Mouse (Mus musculus) stomach, embryonic 15.5 days (tissue): ENCODE measurements around the gene Mgll. TPM values are rescaled to one million over a fixed set of nuclear protein-coding genes. Genes with fewer than 3 reads are reported as not detected.

Source experiments
- ATAC-seq: fragments of 200-750 bp; cut with Nextera tagmentation; 2 replicates; pipeline ENCODE4 v1.8.0; 2017; ENCODE audit warnings: low read depth, moderate number of reproducible peaks, moderate TSS enrichment; ENCODE audit not compliant: insufficient read depth, low FRiP score
- H3K27ac ChIP-seq: fragments of 300-500 bp; sonication (generic); 2 replicates; pipeline ENCODE4 v1.5.1; 2015; ENCODE audit warnings: mild to moderate bottlenecking, inconsistent platforms
- H3K27me3 ChIP-seq: fragments of 300-500 bp; sonication (generic); replicated peaks from 2 replicates; pipeline ENCODE4 v1.6.1; 2015; ENCODE audit warnings: inconsistent platforms
- H3K36me3 ChIP-seq: fragments of 300-500 bp; sonication (generic); 2 replicates; pipeline ENCODE4 v1.6.1; 2015; ENCODE audit warnings: inconsistent platforms
- H3K4me1 ChIP-seq: fragments of 300-500 bp; sonication (generic); 2 replicates; pipeline ENCODE4 v1.6.1; 2015; ENCODE audit warnings: inconsistent platforms
- H3K4me2 ChIP-seq: fragments of 300-500 bp; sonication (generic); 2 replicates; pipeline ENCODE4 v1.6.1; 2015; ENCODE audit warnings: mild to moderate bottlenecking, inconsistent platforms
- H3K4me3 ChIP-seq: fragments of 300-500 bp; sonication (generic); replicated peaks from 2 replicates; pipeline ENCODE4 v1.5.1; 2015; ENCODE audit warnings: inconsistent platforms
- H3K9ac ChIP-seq: fragments of 300-500 bp; sonication (generic); 2 replicates; pipeline ENCODE4 v1.6.1; 2015; ENCODE audit warnings: inconsistent platforms
- H3K9me3 ChIP-seq: fragments of 300-500 bp; sonication (generic); 2 replicates; pipeline ENCODE4 v1.6.1; 2016; ENCODE audit warnings: inconsistent platforms
- WGBS: fragments of 180-500 bp; shearing (Covaris S2); methylation state at CpG from one replicate; pipeline ENCODE4 v1.1.7; 2015; 5-methylcytosine and 5-hydroxymethylcytosine counted together
- polyA plus RNA-seq: library from polyadenylated mRNA; unstranded; fragments of >200 nt; fragmentation: Nextera tagmentation; extraction: Ambion mirVana; gene quantifications from 2 replicates; pipeline ENCODE4 v1.2.1, GENCODE M21; 2015

The Mgll gene
- polyA plus RNA-seq, 1 experiment from 2014 or later: 109 TPM

DNA sequence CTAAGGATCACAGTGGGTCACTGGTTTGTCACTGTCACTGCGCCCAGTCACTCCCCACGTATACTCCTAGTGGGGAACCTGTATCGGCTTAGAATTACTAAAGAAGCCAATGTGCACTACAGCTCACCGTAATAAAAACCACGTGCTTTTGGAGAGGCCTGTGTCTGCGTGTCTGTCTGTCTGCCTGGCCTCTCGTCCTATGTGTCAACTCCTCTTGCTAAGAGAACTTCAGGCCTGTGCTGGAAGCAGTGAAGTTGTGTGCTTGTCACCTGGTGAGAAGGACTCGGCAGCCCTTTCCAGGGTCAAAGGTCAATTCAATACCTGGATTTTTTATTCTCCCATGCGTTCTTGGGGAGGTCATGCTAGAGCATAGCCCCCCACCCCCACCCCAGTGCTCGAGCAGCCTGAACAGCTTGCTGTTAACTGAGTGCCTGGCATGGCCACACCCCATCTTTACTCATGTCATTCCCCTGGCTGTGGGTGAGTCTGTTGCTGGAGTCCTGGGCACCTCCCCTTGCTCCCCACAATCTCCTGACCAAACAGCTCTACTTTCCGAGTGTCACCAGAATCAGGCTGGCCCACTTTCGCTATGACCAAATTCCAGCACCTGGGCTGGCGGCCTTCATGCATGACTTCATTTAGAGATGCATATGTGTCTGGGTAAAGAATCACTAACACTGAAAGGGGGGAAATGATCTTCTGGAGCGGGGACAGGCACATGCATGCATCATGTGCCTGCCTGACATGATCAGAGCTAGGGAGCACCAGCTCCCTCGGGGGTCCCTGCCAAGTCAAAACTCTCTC is 104.2 kb downstream of the Mgll start:
- Histone ChIP-seq H3K27ac (no peak overlapping the region), H3K4me2 (no peak overlapping the region), H3K36me3 (no peaks in the 10 kb centered on the region), H3K27me3 (no peaks in the 10 kb centered on the region), H3K9me3 (no peaks in the 10 kb centered on the region), H3K4me1 (0 out of 2 replicates have a peak, but pooled peaks cover 5% of the 10 kb centered on the region), H3K4me3 (no peak overlapping the region), H3K9ac (no peak overlapping the region)
- WGBS: 67% methylated on average over 15 of the region's 15 CpGs
- no peak for ATAC-seq

DNA sequence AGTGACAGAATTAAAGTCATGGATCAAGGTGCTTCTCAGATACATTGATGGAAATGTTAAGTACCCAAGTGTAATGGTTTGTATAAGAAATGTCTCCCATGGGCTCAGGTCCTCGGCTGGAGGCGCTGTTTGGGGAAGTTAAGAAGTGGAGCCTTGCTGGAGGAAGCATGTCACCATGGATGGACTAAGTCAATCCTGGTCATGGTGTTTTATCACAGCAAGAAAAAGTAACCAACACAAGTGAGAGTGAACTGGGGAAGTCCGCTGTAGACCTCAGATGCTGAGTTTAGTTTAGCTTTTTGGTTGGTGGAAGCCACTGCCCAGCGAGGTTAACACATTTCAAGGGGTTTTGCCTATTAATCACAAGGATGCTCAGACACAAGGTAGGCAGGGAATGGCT is 105.4 kb downstream of the Mgll start:
- no peak overlapping the region for H3K9ac ChIP-seq
- WGBS: 77% methylated on average over 4 of the region's 4 CpGs
- no peak overlapping the region for H3K4me3 ChIP-seq
- no peaks in the 10 kb centered on the region for H3K9me3 ChIP-seq
- ATAC-seq: no peak
- H3K4me1 ChIP-seq: 0 out of 2 replicates have a peak, but pooled peaks cover 5% of the 10 kb centered on the region
- H3K36me3 ChIP-seq: no peaks in the 10 kb centered on the region
- H3K27me3 ChIP-seq: no peaks in the 10 kb centered on the region
- H3K4me2 ChIP-seq: no peak overlapping the region
- H3K27ac ChIP-seq: no peak overlapping the region

DNA sequence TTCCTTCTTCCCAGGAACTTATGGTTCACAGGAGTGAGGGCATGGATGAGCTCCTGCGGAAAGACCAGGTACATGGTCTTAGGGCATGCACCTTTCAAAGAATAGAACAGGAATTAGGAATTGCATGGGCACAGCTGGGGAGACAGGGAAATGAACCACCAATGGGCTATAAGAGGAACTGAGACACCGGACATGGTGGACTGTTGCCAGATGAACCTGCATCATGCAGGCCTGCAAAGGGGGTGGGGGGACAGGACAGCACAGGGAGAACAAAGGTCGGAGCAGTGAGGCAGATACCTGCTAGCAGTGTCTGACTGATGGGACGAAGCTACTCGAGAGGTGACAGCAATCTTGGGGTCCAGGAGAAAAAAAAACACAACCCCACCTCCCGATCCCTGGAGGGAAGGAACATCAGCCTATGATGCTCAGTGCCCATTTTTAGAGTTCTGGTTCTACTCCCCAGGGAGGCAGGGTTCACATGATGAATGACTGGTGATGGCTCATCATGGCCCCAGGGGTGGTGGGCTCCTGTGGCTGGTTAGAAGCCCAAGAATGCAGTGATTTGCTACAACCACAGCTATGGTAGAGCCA is 106.0 kb downstream of the Mgll start:
- H3K27ac ChIP-seq: no peak overlapping the region
- H3K9me3 ChIP-seq: no peaks in the 10 kb centered on the region
- WGBS: 88% methylated on average over 6 of the region's 6 CpGs
- H3K4me1 ChIP-seq: 0 out of 2 replicates have a peak, but pooled peaks cover 5% of the 10 kb centered on the region
- no peak overlapping the region for H3K4me2 ChIP-seq
- no peak overlapping the region for H3K4me3 ChIP-seq
- no peaks in the 10 kb centered on the region for H3K36me3 ChIP-seq
- H3K9ac ChIP-seq: no peak overlapping the region
- ATAC-seq: no peak
- no peaks in the 10 kb centered on the region for H3K27me3 ChIP-seq

DNA sequence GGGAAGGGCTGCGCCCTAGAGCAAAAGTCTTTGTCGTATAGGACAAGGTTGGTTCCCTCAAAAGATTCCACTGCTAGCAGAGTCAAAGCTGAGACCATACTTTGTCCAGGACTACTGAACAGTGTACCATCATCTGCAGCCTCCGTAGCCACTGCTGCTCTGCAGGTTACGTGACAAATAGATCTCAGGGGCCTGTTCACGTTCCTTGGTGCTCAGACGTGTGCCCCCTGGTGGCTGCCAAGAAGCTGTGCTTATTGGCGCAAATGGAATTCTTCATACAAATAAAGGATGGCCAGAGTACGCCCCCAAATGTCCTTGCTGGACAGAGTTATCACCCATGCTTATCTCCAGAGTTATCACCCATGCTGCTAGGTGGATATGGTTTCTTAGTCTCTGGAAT is 107.2 kb downstream of the Mgll start:
- WGBS: 23% methylated on average over 8 of the region's 8 CpGs
- H3K4me3 ChIP-seq: no peak overlapping the region
- no peak overlapping the region for H3K27ac ChIP-seq

DNA sequence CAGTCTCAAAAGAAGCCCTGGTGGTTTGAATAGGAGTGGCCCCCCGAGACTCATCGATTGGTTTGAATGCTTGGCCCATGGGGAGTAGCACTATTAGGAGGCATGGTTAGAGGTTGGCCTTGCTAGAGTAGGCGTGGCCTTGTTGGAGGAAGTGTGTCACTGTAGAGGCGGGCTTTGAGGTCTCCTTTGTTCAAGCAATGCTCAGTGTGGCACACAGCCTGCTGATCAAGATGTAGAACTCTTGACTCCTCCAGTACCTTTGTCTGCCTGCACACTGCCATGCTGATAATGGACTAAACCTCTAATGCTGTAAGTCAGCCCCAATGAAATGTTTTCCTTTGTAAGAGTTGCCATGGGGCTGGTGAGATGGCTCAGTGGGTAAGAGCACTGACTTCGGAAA is 108.5 kb downstream of the Mgll start:
- Histone ChIP-seq H3K4me1 (0 out of 2 replicates have a peak, but pooled peaks cover 3% of the 10 kb centered on the region), H3K4me2 (no peak overlapping the region)
- 79% methylated on average over 5 of the region's 5 CpGs for WGBS

More for the DNA sequence above, 107.2 kb downstream of the Mgll start:
- Histone ChIP-seq H3K9ac (no peak overlapping the region), H3K4me2 (no peak overlapping the region), H3K4me1 (0 out of 2 replicates have a peak, but pooled peaks cover 3% of the 10 kb centered on the region), H3K27me3 (no peaks in the 10 kb centered on the region), H3K36me3 (peaks cover 7% of the 10 kb centered on the region; the same call in 1 of the 2 replicates), H3K9me3 (no peaks in the 10 kb centered on the region)
- ATAC-seq: no peak

DNA sequence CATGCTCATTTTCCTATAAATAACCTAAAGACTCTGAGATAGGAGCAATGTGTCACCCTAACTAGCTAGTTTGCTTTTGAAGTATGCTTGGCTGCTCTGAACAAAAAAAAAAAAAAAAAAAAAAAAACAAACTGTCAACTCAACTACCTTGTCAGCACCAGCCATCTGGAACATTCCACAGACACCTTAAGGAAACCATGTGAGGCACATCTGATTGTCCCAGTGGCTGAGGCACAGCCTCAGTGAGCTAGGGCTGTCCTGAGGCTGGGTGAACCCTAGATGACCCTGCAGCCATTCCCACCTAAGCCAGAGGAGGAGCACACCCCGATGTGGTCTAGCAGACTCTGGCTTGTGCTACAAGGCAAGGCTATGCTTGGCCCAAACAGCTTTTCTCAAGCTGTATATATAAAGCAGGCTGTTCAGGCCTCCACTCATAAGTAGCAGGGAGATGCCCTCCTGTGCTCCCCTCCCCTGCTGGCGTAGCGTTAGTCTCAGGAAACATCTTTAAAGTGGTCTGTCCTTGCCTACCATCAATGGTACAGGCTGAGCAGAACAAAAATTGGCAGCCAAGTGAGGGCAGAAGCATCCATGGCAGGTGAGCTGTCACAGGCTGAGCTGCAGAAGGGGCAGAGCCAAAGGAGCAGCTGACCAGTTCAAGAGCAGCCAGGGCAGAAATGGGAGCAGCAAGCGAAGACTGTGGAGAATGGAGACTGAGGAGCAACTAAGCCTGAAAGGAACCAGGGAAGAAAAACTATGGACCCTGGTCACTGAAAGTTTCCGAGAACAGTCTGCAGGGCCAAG is 109.3 kb downstream of the Mgll start:
- H3K27ac ChIP-seq: no peak overlapping the region
- no peak overlapping the region for H3K9ac ChIP-seq
- no peaks in the 10 kb centered on the region for H3K9me3 ChIP-seq
- H3K4me1 ChIP-seq: 0 out of 2 replicates have a peak, but pooled peaks cover 3% of the 10 kb centered on the region
- peaks cover 25% of the 10 kb centered on the region; the same call in 1 of the 2 replicates for H3K36me3 ChIP-seq
- no peak overlapping the region for H3K4me3 ChIP-seq
- ATAC-seq: no peak
- H3K4me2 ChIP-seq: no peak overlapping the region
- H3K27me3 ChIP-seq: no peaks in the 10 kb centered on the region
- WGBS: 75% methylated on average over 5 of the region's 5 CpGs

More for the DNA sequence above, 108.5 kb downstream of the Mgll start:
- Histone ChIP-seq H3K27ac (no peak overlapping the region), H3K9ac (no peak overlapping the region), H3K4me3 (no peak overlapping the region), H3K27me3 (no peaks in the 10 kb centered on the region), H3K36me3 (peaks cover 16% of the 10 kb centered on the region; the same call in 1 of the 2 replicates), H3K9me3 (no peaks in the 10 kb centered on the region)
- no peak for ATAC-seq

DNA sequence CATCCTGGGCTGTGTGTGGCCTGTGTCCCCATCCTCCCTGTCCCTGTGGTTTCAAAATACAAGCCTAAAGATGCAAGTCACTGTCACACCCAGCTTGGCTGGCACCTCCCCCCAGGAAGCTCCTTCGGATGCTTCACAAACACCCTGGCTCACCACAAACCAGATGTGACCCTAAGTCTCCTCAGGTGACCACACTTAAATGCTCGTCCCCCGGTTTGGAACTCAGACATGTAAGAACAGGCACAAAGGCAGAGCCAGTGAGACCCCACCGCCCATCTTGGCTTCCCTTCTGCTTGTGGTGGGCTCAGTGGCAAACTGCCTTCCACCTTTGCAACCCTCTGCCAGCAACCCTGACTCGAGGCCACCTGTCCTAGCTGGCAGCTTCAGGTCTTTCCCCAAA is 110.8 kb downstream of the Mgll start:
- H3K9ac ChIP-seq: no peak overlapping the region
- H3K27me3 ChIP-seq: no peaks in the 10 kb centered on the region
- H3K27ac ChIP-seq: no peak overlapping the region
- no peak overlapping the region for H3K4me3 ChIP-seq
- no peak; the same call in 1 of the 2 replicates for ATAC-seq
- no peak overlapping the region for H3K4me2 ChIP-seq
- 70% methylated on average over 5 of the region's 5 CpGs for WGBS
- peaks cover 33% of the 10 kb centered on the region; the same call in 1 of the 2 replicates for H3K36me3 ChIP-seq
- no peaks in the 10 kb centered on the region for H3K9me3 ChIP-seq
- H3K4me1 ChIP-seq: 0 out of 2 replicates have a peak, but pooled peaks cover 3% of the 10 kb centered on the region

DNA sequence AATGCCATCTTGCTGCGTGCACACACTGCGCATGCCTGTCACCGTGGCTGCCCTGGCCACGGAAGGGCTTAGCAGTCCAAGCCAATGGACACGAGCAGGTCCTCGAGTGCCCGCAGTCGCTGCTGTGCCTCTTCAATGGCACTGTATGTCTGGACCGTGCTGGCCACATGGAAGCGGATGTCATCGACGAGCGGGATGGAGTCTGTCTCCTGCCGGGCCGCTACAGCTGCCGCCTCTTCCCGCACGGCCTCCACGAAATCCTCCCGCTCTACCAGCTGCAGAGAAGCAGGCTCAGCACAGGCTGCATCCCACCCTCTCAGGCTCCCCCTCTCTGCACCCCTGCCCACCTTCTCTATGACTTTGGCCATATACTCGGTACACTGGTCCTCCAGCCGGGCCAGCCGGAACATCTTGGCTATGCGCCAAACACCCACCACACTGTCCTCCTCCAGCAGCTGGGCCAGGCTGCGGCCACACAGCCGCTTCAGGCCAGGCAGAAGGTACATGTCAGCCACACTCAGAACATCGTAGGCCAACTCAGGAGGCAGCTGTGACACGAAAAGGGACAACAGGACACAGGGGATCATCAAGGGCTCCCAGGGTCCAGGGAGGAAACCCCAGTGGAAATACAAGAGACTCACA is 112.1 kb downstream of the Mgll start:
- no peak overlapping the region for H3K9ac ChIP-seq
- no peak overlapping the region for H3K4me3 ChIP-seq
- H3K27ac ChIP-seq: no peak overlapping the region
- no peak for ATAC-seq
- H3K4me2 ChIP-seq: no peak overlapping the region
- H3K36me3 ChIP-seq: peaks cover 33% of the 10 kb centered on the region; the same call in 1 of the 2 replicates
- peaks cover 12% of the 10 kb centered on the region for H3K4me1 ChIP-seq
- WGBS: 82% methylated on average over 28 of the region's 28 CpGs
- no peaks in the 10 kb centered on the region for H3K27me3 ChIP-seq
- H3K9me3 ChIP-seq: no peaks in the 10 kb centered on the region

DNA sequence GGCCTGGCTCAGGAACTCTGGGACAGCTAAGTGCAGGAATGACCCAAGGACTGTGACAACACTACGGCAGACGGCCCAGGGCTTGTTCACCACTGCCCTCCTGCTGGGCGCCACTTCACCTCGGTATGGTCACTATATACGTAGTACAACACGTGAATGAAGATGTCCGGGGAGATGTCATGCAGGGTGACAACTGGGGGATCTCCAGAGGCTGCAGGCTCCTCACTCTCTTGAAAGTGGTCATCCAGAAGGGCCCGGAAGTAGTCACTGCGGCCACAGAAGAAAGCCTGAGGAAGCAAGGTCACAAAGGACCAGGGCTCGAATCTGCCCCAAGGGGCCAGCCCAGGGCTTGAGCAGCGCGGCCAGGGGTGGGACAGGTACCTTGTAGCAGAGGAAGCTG is 113.8 kb downstream of the Mgll start:
- H3K27me3 ChIP-seq: no peaks in the 10 kb centered on the region
- peaks cover 33% of the 10 kb centered on the region; the same call in 1 of the 2 replicates for H3K36me3 ChIP-seq
- peaks cover 14% of the 10 kb centered on the region for H3K4me1 ChIP-seq
- no peak overlapping the region for H3K4me3 ChIP-seq
- no peak for ATAC-seq
- no peak overlapping the region for H3K9ac ChIP-seq
- no peak overlapping the region for H3K4me2 ChIP-seq
- WGBS: 92% methylated on average over 12 of the region's 12 CpGs
- no peaks in the 10 kb centered on the region for H3K9me3 ChIP-seq
- no peak overlapping the region for H3K27ac ChIP-seq

DNA sequence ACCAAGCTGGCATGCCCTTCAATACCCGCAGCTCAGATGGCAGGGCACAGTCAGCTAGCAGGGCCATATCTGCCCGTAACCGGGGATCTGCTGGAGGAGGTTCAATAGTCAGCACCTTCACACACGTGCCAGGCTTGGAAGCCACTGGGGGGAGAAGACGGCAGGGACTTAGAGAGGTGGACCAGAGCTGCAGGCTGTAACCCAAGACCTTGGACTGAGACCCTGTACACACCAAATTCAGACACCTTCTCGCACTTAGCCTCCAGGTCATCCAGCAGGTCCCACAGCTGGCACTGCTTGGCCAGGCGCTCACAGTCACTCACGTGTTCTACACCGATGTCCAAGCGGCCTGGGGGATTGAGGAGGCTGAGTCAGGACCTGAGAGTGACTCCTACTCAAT is 114.4 kb downstream of the Mgll start:
- no peak overlapping the region for H3K9ac ChIP-seq
- no peaks in the 10 kb centered on the region for H3K9me3 ChIP-seq
- H3K27ac ChIP-seq: no peak overlapping the region
- WGBS: 91% methylated on average over 10 of the region's 10 CpGs
- peaks cover 33% of the 10 kb centered on the region; the same call in 1 of the 2 replicates for H3K36me3 ChIP-seq
- no peak for ATAC-seq
- no peak overlapping the region for H3K4me2 ChIP-seq
- H3K4me1 ChIP-seq: peaks cover 20% of the 10 kb centered on the region
- H3K27me3 ChIP-seq: no peaks in the 10 kb centered on the region
- no peak overlapping the region for H3K4me3 ChIP-seq
